Mouse (Mus musculus) testis, adult 2 months (tissue): ENCODE measurements at regions not wholly inside any gene's neighbourhood (a gene's known extent, or its start where the extent isn't known, plus 50 kb on each side); places are given as distances from the start of the nearest gene placed in this dataset.

Experiments
- CTCF ChIP-seq: fragments of 200-500 bp; IDR thresholded peaks from 2 replicates; pipeline ENCODE4 v1.5.1; 2012; ENCODE audit warnings: low read depth, mild to moderate bottlenecking, inconsistent platforms, low read length, moderate library complexity; ENCODE audit not compliant: control insufficient read depth, insufficient read depth, insufficient replicate concordance
- POLR2A ChIP-seq: fragments of 200-500 bp; IDR thresholded peaks from 2 replicates; pipeline ENCODE4 v1.6.1; 2012; ENCODE audit warnings: low read depth, mild to moderate bottlenecking, inconsistent platforms, low read length, moderate library complexity; ENCODE audit not compliant: control insufficient read depth

DNA sequence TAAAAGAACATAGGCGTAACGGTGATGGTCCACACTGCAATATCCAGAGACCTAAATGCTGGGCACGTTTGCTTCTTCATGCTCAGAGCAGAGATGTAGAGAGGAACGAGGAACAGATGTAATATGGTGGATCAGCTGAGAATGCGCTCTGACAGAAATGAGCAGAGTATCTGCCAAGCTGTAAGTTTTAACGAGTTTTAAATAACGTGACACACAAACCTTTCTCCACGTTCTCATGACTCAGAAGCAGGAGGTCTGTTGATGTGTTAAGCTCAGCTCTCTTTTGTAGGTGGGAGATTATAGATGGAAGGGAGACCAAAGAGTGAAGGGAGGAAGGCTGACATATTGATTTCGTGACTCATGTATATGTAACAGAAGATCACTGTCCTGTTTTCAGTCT, 72.1 kb upstream of the 1700020N01Rik start:
- TF ChIP-seq CTCF, result no peak
- no peak for TF ChIP-seq POLR2A
